Mouse (Mus musculus): Measurements from ENCODE around the gene Gm10912. TPM values are rescaled to one million over a fixed set of nuclear protein-coding genes. Genes with fewer than 3 reads are reported as not detected.
A peak's percentile ranks its signal among the peaks of the same experiment; 100 is the strongest.
"Not testable (repeated sequence)": the region's sequence is repeated elsewhere in the genome, so short reads cannot be mapped to it uniquely, and the experiment has no call there.

The Gm10912 gene
- polyA plus RNA-seq, 1 experiment from 2014 or later = not detected

DNA sequence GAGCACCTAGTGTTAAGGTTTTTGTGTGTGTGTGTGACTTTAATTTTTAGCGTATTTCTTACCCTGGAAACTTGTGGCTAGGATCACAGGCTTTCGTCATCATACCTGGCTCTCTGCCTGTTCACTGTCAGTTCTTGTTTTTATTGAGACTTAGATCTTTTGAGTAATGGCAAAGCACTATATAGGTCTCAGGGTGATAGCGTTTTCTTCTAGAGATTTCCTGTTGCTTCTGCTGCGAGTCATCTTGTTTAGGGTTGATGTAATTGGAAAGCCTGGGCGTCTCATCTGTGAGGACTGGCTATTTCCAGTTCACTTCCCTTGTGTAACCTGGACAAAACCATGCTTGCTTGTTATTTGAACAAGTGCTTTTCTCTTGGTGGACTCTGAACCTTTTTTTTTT is 24.0 kb upstream of the Gm10912 start:
- H3K4me3 ChIP-seq = no peak overlapping the region
- 77% methylated on average over 5 of the region's 5 CpGs for WGBS

GRCm38 (mm10) chr2:104042766-104043165 is 22.9 kb upstream of the Gm10912 start:
- Histone ChIP-seq H3K9ac (no peak overlapping the region), H3K9me3 (replicated peaks) (no peaks in the 10 kb centered on the region), H3K27ac (no peak overlapping the region), H3K27me3 (no peaks in the 10 kb centered on the region), H3K4me2 (no peak overlapping the region), H3K4me1 (no peaks in the 10 kb centered on the region), H3K4me3 (no peak overlapping the region), H3K36me3 (ENCODE audit: poor library complexity, severe bottlenecking) (peaks cover 38% of the 10 kb centered on the region)
- no peak for ATAC-seq
- 96% methylated on average over 15 of the region's 15 CpGs for WGBS

More for the DNA sequence above, 24.0 kb upstream of the Gm10912 start:
- Histone ChIP-seq H3K4me2 (no peak overlapping the region), H3K9me3 (replicated peaks) (no peaks in the 10 kb centered on the region), H3K4me1 (no peaks in the 10 kb centered on the region), H3K27ac (no peak overlapping the region), H3K9ac (no peak overlapping the region), H3K27me3 (no peaks in the 10 kb centered on the region), H3K36me3 (ENCODE audit: poor library complexity, severe bottlenecking) (peaks cover 47% of the 10 kb centered on the region)
- ATAC-seq = no peak

DNA sequence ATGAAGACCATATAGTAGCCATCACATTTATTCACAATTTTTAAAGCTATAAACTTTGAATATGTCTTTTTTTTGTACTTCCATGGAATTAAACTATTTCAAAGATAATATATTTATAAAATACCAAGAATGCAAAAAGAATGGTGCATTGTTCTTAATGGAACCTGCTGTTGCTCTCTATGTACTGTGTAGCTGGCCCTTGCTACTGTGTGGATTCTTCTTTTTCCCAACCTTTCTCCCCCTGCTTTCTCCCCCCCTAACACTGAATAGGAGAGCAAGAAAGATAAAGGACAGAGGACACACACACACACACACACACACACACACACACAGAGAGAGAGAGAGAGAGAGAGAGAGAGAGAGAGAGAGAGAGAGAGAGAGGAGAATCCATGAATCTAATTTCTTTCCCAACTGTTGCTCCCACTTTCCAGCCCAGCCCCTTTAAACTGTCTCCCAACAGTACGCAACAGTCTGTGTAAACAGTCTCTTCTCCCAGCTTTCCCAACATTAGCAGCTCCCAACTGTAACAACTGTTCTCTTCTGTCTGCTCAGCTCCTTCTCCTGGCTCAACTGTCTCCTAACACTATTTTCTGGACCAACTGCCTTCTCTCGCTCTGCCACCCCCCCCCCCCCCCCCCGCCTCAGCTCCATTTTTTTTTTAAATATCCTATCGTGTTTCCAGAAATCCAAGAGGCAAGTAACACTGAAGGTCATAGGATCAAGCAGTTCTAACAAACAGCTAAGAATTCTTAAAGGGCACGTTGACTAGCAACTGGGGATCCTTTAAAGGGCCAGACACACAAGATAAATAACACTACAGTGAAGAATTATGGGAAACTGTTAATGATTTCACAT is 21.8 kb upstream of the Gm10912 start:
- Histone ChIP-seq H3K4me3 (no peak overlapping the region), H3K36me3 (ENCODE audit: poor library complexity, severe bottlenecking) (peaks cover 44% of the 10 kb centered on the region), H3K9ac (no peak overlapping the region), H3K27me3 (no peaks in the 10 kb centered on the region), H3K9me3 (replicated peaks) (no peaks in the 10 kb centered on the region), H3K27ac (no peak overlapping the region), H3K4me1 (no peaks in the 10 kb centered on the region), H3K4me2 (no peak overlapping the region)
- ATAC-seq = no peak
- WGBS = 54% methylated on average over 5 of the region's 5 CpGs

DNA sequence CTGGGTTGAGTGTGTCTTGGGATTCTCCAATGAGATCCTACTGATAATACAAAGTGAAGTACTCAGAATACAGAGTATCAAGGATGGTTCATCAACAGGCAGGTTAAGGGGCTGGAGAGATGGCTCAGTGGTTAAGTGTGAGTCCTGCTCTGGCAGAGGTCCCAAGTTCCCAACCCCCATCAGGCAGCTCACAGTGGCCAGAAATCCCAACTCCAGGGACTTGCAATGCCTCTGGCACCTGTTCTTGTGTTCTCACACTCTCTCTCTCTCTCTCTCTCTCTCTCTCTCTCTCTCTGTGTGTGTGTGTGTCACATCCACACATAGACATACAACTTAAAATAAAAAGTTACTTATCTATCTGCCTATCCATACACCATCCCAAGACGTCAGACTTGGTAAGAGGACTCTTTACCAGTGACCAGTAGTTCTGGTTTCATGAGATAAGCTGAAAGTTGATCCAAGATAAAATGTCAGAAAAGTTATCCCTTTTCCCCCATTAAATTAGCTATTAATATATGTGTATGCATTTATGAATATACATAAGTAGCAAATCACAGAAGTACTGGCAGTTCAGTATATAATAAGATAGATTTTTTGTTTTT is 21.0 kb upstream of the Gm10912 start:
- Histone ChIP-seq H3K4me3 (no peak overlapping the region), H3K4me1 (no peaks in the 10 kb centered on the region), H3K27me3 (no peaks in the 10 kb centered on the region), H3K9ac (no peak overlapping the region), H3K4me2 (no peak overlapping the region), H3K27ac (no peak overlapping the region), H3K36me3 (ENCODE audit: poor library complexity, severe bottlenecking) (peaks cover 39% of the 10 kb centered on the region), H3K9me3 (replicated peaks) (no peaks in the 10 kb centered on the region)
- WGBS = 95% methylated on average over 1 of the region's 1 CpGs
- no peak for ATAC-seq

GRCm38 (mm10) chr2:104058381-104058780 is 7.2 kb upstream of the Gm10912 start:
- H3K27ac ChIP-seq = no peak overlapping the region
- H3K36me3 ChIP-seq (ENCODE audit: poor library complexity, severe bottlenecking) = peaks cover 47% of the 10 kb centered on the region
- no peak overlapping the region for H3K4me3 ChIP-seq
- WGBS = 94% methylated on average over 1 of the region's 1 CpGs
- no peaks in the 10 kb centered on the region for H3K27me3 ChIP-seq
- H3K4me2 ChIP-seq = no peak overlapping the region
- no peaks in the 10 kb centered on the region for H3K9me3 ChIP-seq (replicated peaks)
- H3K4me1 ChIP-seq = no peaks in the 10 kb centered on the region
- no peak overlapping the region for H3K9ac ChIP-seq
- ATAC-seq = no peak

DNA sequence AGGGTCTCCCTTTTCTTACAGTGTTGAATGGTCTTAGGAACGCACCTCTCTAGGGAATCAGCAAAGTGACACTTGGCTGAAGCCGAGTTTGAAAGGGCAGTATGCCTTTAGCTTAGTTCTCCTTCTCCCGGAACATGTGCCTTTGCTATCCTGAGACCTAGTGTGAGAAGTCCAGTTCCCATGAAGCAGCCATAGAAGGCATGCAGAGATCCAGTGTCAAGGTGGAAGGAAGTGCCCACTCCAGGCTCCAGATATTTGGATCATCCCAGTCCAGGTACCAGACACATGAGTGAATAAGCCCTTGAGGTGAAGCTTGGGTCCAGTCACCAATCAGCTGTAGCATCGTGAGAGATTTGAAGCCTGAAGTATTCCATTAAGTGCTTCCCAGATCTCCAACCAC is 6.7 kb upstream of the Gm10912 start:
- 93% methylated on average over 4 of the region's 4 CpGs for WGBS
- H3K36me3 ChIP-seq (ENCODE audit: poor library complexity, severe bottlenecking) = peaks cover 41% of the 10 kb centered on the region
- no peaks in the 10 kb centered on the region for H3K27me3 ChIP-seq
- no peak overlapping the region for H3K9ac ChIP-seq
- no peak overlapping the region for H3K4me2 ChIP-seq
- no peak overlapping the region for H3K27ac ChIP-seq
- no peaks in the 10 kb centered on the region for H3K9me3 ChIP-seq (replicated peaks)
- no peaks in the 10 kb centered on the region for H3K4me1 ChIP-seq
- no peak overlapping the region for H3K4me3 ChIP-seq
- ATAC-seq = no peak

DNA sequence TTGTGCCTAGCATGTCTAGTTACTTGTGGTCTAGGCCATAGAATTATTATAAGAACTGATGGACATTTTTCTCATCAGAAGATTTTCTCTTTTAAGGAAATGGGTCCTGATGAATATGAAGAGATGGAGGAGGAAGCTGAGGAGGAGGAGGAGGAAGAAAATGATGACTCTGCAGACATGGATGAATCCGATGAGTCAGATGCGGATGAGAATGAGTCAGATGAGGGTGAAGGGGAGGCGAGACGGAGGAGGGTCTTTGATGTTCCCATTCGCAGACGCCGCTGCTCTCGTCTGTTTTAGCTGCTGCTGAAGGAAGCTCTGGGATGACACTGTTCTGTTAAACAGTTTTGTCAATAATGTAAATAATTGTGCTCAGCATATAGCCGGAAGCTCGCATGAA is 5.8 kb upstream of the Gm10912 start:
- Histone ChIP-seq H3K9me3 (replicated peaks) (no peaks in the 10 kb centered on the region), H3K36me3 (ENCODE audit: poor library complexity, severe bottlenecking) (peaks cover 33% of the 10 kb centered on the region), H3K27me3 (no peaks in the 10 kb centered on the region), H3K9ac (no peak overlapping the region), H3K4me2 (no peak overlapping the region), H3K4me3 (no peak overlapping the region), H3K27ac (no peak overlapping the region), H3K4me1 (no peaks in the 10 kb centered on the region)
- WGBS = 91% methylated on average over 10 of the region's 10 CpGs
- ATAC-seq = no peak

DNA sequence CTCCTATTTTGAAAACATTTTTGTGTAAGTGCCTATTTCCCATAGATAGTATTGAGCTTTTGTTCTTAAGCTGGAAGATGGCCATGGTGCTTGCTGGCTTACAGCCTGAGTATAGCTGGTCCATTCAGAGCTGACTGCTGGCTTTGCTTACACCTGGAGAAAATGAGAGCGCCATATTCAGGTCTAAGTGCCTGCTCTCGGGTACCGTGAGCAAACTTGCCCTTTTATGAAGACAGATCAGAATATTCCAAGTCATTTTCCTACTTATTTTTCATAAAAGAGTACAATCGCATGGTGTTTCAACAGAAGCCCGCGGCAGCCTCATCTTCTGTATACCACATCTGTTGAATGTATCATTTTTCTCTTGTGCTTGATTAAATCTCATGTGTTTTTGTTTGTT is 4.6 kb upstream of the Gm10912 start:
- WGBS = 95% methylated on average over 6 of the region's 6 CpGs
- H3K9ac ChIP-seq = no peak overlapping the region
- no peak overlapping the region for H3K4me2 ChIP-seq
- H3K36me3 ChIP-seq (ENCODE audit: poor library complexity, severe bottlenecking) = peaks cover 25% of the 10 kb centered on the region
- H3K27ac ChIP-seq = no peak overlapping the region
- no peak for ATAC-seq
- H3K4me3 ChIP-seq = no peak overlapping the region
- H3K4me1 ChIP-seq = no peaks in the 10 kb centered on the region
- no peaks in the 10 kb centered on the region for H3K9me3 ChIP-seq (replicated peaks)
- no peaks in the 10 kb centered on the region for H3K27me3 ChIP-seq

DNA sequence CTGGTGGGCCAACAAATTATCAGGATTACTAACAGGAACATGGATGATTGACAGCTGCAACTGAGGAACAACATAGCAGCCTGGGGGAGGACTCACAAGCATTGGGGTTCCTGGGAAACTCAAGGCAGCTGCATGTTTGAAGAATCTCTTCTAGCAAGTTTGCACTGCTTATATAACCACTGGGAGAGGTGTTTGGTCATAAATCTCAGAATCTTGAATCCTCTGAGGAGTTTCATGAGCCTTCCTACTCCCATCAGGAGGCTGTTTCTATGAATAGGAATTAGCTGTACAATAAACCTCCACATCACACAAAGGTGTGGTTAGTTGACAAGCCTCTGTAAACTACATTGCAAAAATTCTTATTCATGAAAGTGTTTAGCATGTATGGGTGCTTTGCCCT is 3.0 kb upstream of the Gm10912 start:
- no peak overlapping the region for H3K4me3 ChIP-seq
- no peak for ATAC-seq
- H3K4me1 ChIP-seq = no peaks in the 10 kb centered on the region
- H3K27ac ChIP-seq = no peak overlapping the region
- H3K36me3 ChIP-seq (ENCODE audit: poor library complexity, severe bottlenecking) = peaks cover 25% of the 10 kb centered on the region
- no peak overlapping the region for H3K4me2 ChIP-seq
- H3K27me3 ChIP-seq = no peaks in the 10 kb centered on the region
- no peaks in the 10 kb centered on the region for H3K9me3 ChIP-seq (replicated peaks)
- no peak overlapping the region for H3K9ac ChIP-seq

- Histone ChIP-seq H3K9ac (no peak overlapping the region), H3K36me3 (ENCODE audit: poor library complexity, severe bottlenecking) (peaks cover 19% of the 10 kb centered on the region), H3K4me3 (no peak overlapping the region), H3K4me2 (no peak overlapping the region), H3K27ac (no peak overlapping the region), H3K4me1 (no peaks in the 10 kb centered on the region), H3K27me3 (no peaks in the 10 kb centered on the region), H3K9me3 (replicated peaks) (no peaks in the 10 kb centered on the region)
- no peak for ATAC-seq
- 92% methylated on average over 2 of the region's 2 CpGs for WGBS
These were observed 1.5 kb upstream of the Gm10912 start for GRCm38 (mm10) chr2:104064152-104064551.

DNA sequence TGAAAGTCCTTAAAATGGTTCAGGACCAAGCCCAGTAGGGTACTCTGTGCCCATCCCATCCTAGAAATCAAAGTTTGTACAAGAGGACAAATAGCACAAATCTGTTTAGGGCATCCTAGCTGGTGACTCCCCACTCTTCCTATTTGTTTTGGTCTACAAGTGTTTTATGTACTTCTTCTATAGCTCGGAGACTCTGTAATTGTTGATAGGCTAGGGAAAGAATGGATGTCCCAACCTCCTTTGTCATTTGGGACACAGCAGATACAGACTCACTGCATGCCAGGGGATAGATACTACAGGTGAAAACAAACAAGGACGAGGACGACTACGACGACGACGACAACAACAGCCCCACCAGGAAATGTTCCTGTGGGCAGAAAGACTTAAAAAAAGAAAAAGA is 2.8 kb downstream of the Gm10912 start, which contains the start of gene Gm10799:
Gene Gm10799 (minus strand): TSS at position 101 of the 400 bp plus-strand sequence.
- H3K4me3 ChIP-seq; H3K36me3 ChIP-seq (ENCODE audit: poor library complexity, severe bottlenecking); H3K4me1 ChIP-seq; ATAC-seq; H3K9ac ChIP-seq; H3K9me3 ChIP-seq (replicated peaks); H3K27me3 ChIP-seq; H3K4me2 ChIP-seq; H3K27ac ChIP-seq: not testable (repeated sequence)
- whole genome bisulfite sequencing = 76% methylated on average over 7 of the region's 7 CpGs

DNA sequence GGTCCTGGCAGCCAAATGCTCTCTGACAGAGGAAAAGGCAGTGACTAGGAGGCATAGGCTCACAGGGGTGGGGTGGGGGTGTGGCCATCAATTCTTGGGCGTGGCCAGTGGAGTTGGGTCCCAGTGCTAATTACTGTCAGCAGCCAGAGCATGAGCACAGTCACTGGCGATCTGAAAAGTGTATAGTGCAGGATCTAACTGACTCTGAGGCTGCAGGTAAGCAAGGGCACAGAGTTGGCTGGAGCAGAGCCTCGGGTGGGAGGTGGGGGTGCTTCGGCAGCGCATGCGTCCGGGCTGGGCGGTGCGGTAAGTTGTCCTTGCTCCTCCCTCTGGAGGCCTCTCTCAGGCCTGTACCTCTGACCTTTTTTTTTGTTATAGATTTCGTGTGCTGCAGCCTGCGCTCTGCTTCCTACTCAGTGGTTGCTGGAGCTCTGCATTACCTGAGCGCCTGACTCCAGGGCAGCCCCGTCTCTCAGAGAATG is 4.1 kb downstream of the Gm10912 start, which contains the start of gene Cd59b:
Gene Cd59b (plus strand): TSS at position 146 of the 482 bp plus-strand sequence.
- Histone ChIP-seq H3K4me1 (peaks cover 6% of the 10 kb centered on the region; the same call in 1 of the 2 replicates), H3K36me3 (ENCODE audit: poor library complexity, severe bottlenecking) (no peaks in the 10 kb centered on the region), H3K9me3 (replicated peaks) (no peaks in the 10 kb centered on the region), H3K4me3 (peak within 1 kb of the TSS; percentile 38), H3K27me3 (no peaks in the 10 kb centered on the region), H3K9ac (peak within 1 kb of the TSS; percentile 21; the same call in 1 of the 2 replicates), H3K4me2 (peak within 1 kb of the TSS; percentile 62), H3K27ac (no peak within 1 kb of the TSS)
- ATAC-seq = peak; percentile 87
- 8% methylated on average over 13 of the region's 13 CpGs for WGBS
